Mouse (Mus musculus) intestine, embryonic 16.5 days (tissue): ENCODE measurements around the gene Ddx1. TPM values are rescaled to one million over a fixed set of nuclear protein-coding genes. Genes with fewer than 3 reads are reported as not detected.

Experiments
- ATAC-seq: fragments of 200-750 bp; cut with Nextera tagmentation; 2 replicates; pipeline ENCODE4 v1.8.0; 2017; ENCODE audit warnings: moderate TSS enrichment, moderate library complexity
- H3K27ac ChIP-seq: fragments of 300-500 bp; sonication (generic); 2 replicates; pipeline ENCODE4 v1.5.1; 2014; ENCODE audit warnings: mild to moderate bottlenecking, low read length
- H3K27me3 ChIP-seq: fragments of 300-500 bp; sonication (generic); replicated peaks from 2 replicates; pipeline ENCODE4 v1.6.1; 2014; ENCODE audit warnings: low read length, control low read depth, mixed read lengths; ENCODE audit not compliant: control insufficient read depth, insufficient read depth
- H3K36me3 ChIP-seq: fragments of 300-500 bp; sonication (generic); 2 replicates; pipeline ENCODE4 v1.6.1; 2014; ENCODE audit warnings: low read length, control low read depth; ENCODE audit not compliant: control insufficient read depth, insufficient read depth
- H3K4me1 ChIP-seq: fragments of 300-500 bp; sonication (generic); 2 replicates; pipeline ENCODE4 v1.6.1; 2014; ENCODE audit warnings: low read length, control low read depth, mixed read lengths; ENCODE audit not compliant: control insufficient read depth, insufficient read depth
- H3K4me2 ChIP-seq: fragments of 300-500 bp; sonication (generic); 2 replicates; pipeline ENCODE4 v1.6.1; 2014; ENCODE audit warnings: low read depth, low read length, control low read depth
- H3K4me3 ChIP-seq: fragments of 300-500 bp; sonication (generic); 2 replicates; pipeline ENCODE4 v1.5.1; 2014; ENCODE audit warnings: mild to moderate bottlenecking, low read length
- H3K9ac ChIP-seq: fragments of 300-500 bp; sonication (generic); 2 replicates; pipeline ENCODE4 v1.6.1; 2014; ENCODE audit warnings: low read depth, low read length
- H3K9me3 ChIP-seq: fragments of 300-500 bp; sonication (generic); 2 replicates; pipeline ENCODE4 v1.6.1; 2016; ENCODE audit warnings: low read length, control low read depth; ENCODE audit not compliant: control insufficient read depth
- WGBS: fragments of 180-500 bp; shearing (Covaris S2); extraction: QIAGEN DNeasy Blood & Tissue Kit; methylation state at CpG from one replicate; pipeline ENCODE4 v1.1.7; 2014; 5-methylcytosine and 5-hydroxymethylcytosine counted together
- polyA plus RNA-seq: library from polyadenylated mRNA; unstranded; fragments of >200 nt; fragmentation: Nextera tagmentation; extraction: Ambion mirVana; gene quantifications from 2 replicates; pipeline ENCODE4 v1.2.1, GENCODE M21; 2015

Gene Ddx1
- polyA plus RNA-seq, 1 experiment from 2014 or later: 123 TPM

DNA sequence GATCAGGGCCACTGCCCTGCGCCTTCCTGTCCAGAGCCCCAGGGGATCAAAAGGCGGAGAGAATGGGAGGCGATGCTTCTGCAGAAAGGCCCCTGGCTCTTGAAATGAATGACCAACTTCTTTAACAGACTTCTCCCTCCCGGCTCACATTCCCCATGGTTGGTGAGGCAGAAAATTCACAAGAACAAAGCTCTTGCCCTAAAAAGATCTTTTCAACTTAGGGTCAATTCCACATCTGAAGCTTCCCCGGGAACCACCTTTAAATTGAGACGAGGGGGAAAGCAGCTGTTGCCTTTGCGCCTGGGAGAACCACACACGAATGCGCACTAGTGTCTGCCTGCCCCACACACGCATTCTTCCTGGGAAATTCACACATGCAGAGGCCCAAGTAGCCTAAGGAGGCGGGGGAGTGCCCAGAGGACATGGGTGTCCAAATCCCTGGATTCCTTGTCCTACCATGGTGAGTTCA lies 40.0 kb downstream of the Ddx1 start:
- Histone ChIP-seq H3K27ac (no peak overlapping the region), H3K4me2 (no peak overlapping the region), H3K9me3 (no peaks in the 10 kb centered on the region; the same call in 1 of the 2 replicates), H3K4me1 (0 out of 2 replicates have a peak, but pooled peaks cover 6% of the 10 kb centered on the region), H3K9ac (no peak overlapping the region), H3K36me3 (no peaks in the 10 kb centered on the region), H3K27me3 (no peaks in the 10 kb centered on the region), H3K4me3 (no peak overlapping the region)
- 68% methylated on average over 11 of the region's 11 CpGs for WGBS
- ATAC-seq: no peak

DNA sequence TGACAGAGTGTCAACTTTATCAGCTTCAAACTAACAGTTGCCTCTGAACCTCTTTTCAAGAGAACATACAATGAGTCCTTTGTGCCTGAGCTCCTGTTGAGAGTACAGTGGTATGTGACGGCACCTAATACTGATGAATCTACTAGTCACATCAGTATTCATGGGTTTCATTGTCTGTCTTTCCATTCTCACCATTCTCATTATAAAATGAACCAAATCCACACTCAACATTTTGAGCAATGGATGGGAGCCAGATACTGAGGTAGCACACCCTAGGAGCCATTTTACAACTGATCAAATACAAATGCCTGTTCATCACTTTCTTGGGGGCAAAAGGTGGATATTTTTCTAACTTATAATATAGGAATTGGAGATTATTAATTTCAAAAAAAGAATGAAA lies 40.5 kb downstream of the Ddx1 start:
- ATAC-seq: no peak
- no peaks in the 10 kb centered on the region; the same call in 1 of the 2 replicates for H3K9me3 ChIP-seq
- no peak overlapping the region for H3K9ac ChIP-seq
- H3K36me3 ChIP-seq: no peaks in the 10 kb centered on the region
- H3K27ac ChIP-seq: no peak overlapping the region
- 88% methylated on average over 1 of the region's 1 CpGs for WGBS
- H3K4me3 ChIP-seq: no peak overlapping the region
- 0 out of 2 replicates have a peak, but pooled peaks cover 6% of the 10 kb centered on the region for H3K4me1 ChIP-seq
- H3K4me2 ChIP-seq: no peak overlapping the region
- no peaks in the 10 kb centered on the region for H3K27me3 ChIP-seq

DNA sequence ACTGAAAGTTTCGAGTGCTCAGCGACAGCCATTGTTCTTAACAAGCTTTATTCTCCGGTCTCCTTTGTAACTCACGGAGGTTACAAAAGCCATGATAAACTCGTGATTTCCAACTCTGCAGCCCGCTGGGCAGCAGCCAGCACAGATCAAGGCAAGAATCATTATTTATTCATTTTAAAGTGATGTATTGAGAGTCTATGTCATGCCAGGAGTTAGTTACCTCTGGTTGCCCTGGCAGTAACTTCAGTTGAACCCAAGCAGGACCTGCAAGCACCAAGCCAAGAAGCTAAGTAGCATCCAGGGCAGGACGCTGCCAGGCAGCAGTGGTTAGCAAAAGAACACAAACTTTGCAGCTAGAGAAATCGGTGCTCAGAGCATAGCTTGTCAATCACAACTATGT lies 41.9 kb downstream of the Ddx1 start:
- Histone ChIP-seq H3K27me3 (no peaks in the 10 kb centered on the region), H3K4me3 (no peak overlapping the region), H3K36me3 (no peaks in the 10 kb centered on the region), H3K9ac (no peak overlapping the region), H3K9me3 (no peaks in the 10 kb centered on the region; the same call in 1 of the 2 replicates), H3K27ac (no peak overlapping the region), H3K4me2 (no peak overlapping the region), H3K4me1 (peaks cover 4% of the 10 kb centered on the region; the same call in 1 of the 2 replicates)
- ATAC-seq: no peak
- 64% methylated on average over 8 of the region's 8 CpGs for WGBS

DNA sequence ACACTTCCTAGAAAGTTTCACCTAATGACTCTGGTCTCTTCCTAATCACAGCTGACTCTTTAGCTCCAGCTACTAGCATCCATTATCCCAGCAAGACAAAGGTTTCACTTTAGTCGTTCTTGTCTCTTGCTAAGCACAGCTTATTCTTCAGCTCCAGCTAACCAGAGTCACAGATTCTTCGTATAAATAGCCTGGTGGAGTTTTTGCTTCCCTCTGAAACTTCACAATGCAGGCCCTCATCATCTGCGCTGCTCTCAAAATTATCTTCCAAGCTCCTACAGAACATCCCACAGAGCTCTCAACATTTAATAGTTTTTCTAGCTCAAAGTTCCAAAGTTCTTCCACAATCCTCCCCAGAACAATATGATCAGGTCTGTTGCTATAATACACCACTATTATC lies 43.3 kb downstream of the Ddx1 start:
- Histone ChIP-seq H3K36me3 (no peaks in the 10 kb centered on the region), H3K4me2 (no peak overlapping the region), H3K27me3 (no peaks in the 10 kb centered on the region), H3K4me3 (no peak overlapping the region), H3K4me1 (no peaks in the 10 kb centered on the region; the same call in 1 of the 2 replicates), H3K9ac (no peak overlapping the region), H3K27ac (no peak overlapping the region), H3K9me3 (no peaks in the 10 kb centered on the region; the same call in 1 of the 2 replicates)
- 75% methylated on average over 3 of the region's 3 CpGs for WGBS
- no peak for ATAC-seq

DNA sequence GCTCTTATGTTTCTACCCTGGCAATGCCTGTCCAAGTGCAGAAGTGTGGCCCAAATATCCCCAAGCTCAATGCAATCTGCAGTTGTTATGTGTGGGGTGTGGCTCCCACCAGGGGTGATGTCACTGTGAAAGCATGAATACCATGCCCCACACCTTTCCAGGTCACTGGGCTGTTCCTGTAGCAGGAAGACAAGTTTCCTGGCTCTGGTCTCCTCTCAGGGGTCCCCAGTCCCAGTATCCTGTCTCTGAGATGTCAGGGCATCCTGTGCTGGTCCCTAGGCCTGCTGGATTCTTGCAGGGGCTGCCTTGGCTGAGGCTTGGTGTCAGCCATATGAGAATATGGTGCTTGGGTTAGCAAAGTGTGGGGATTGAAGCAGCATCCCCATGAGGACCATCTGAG lies 46.7 kb downstream of the Ddx1 start:
- ATAC-seq: 0 out of 2 replicates have a peak, but pooled peaks have one; percentile 36
- H3K4me2 ChIP-seq: no peak overlapping the region
- no peak overlapping the region for H3K9ac ChIP-seq
- no peaks in the 10 kb centered on the region; the same call in 1 of the 2 replicates for H3K9me3 ChIP-seq
- H3K27ac ChIP-seq: no peak overlapping the region
- no peak overlapping the region for H3K4me3 ChIP-seq
- no peaks in the 10 kb centered on the region for H3K27me3 ChIP-seq
- no peaks in the 10 kb centered on the region for H3K36me3 ChIP-seq
- peaks cover 3% of the 10 kb centered on the region; the same call in 1 of the 2 replicates for H3K4me1 ChIP-seq

DNA sequence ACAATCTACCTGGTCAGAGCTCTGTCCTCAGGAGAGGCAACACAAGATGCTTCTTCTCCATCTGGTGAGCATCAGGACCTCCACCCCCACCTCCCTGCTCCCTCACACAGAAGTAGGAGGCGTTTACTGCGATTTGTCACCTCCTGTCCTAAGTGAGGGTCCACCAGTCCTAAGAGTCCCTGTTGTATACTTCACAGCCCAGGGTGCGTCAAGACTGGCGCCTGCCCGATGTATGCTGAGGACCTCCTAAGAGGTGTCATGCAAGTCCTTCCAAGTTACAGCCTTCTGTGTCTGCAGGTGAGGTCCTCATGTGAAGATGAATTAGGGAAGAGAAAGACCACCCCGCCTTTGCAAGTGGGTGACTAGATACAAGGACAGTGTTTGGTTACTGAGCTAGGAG lies 48.4 kb downstream of the Ddx1 start:
- H3K9me3 ChIP-seq: no peaks in the 10 kb centered on the region; the same call in 1 of the 2 replicates
- no peak for ATAC-seq
- no peaks in the 10 kb centered on the region for H3K36me3 ChIP-seq
- peaks cover 3% of the 10 kb centered on the region; the same call in 1 of the 2 replicates for H3K4me1 ChIP-seq
- H3K27ac ChIP-seq: no peak overlapping the region
- H3K9ac ChIP-seq: no peak overlapping the region
- H3K4me3 ChIP-seq: no peak overlapping the region
- H3K27me3 ChIP-seq: no peaks in the 10 kb centered on the region; the same call in 1 of the 2 replicates
- WGBS: 79% methylated on average over 6 of the region's 6 CpGs
- no peak overlapping the region for H3K4me2 ChIP-seq

DNA sequence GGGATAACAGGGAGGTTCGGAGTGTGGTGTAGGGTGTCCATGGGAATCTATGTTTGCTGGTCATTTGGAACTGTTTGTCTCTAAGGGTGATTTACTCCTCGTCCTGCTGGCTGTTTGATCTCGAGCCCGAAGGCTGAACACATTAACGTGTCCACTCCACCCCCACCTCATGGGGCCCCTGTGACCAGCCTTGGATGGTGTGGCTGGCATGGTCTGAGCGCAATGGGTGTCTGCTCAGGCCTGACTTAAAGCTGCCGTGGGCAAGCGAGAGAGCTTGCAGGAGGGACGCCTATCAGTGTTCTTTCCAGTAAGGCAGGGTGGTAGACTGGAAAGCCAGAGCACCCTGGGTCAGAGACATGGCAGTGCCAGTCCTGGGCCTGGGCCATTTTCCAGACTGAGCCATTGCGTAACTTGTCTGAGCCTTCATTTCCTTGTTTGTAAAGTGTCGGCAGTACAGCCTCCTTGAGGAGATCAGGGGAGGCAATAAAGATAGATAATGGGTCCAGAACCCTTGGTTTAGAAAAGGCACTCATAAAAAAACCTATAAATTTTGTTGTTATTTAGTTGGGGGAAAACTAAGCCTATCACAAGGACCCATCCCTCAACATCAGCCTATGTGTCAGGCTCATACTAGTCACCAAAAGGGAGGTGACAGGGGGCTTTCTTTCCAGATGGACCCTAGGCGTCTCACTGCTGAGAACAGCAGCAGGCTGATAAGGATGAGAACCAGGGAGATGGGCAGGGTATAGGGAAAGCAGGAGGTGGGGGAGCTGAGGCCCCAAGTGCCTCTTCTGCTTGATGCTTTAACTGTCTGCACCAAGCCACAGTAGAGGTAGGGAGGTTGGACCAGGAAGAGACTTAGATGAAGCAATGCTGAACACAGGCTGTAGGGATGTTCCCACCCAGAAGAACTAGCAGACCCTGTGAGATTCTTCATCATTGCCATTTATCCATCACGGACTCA lies 49.4 kb downstream of the Ddx1 start:
- no peaks in the 10 kb centered on the region for H3K36me3 ChIP-seq
- 59% methylated on average over 13 of the region's 13 CpGs for WGBS
- peaks cover 3% of the 10 kb centered on the region; the same call in 1 of the 2 replicates for H3K4me1 ChIP-seq
- no peak overlapping the region for H3K4me2 ChIP-seq
- H3K27me3 ChIP-seq: no peaks in the 10 kb centered on the region; the same call in 1 of the 2 replicates
- H3K4me3 ChIP-seq: no peak overlapping the region
- no peak overlapping the region for H3K27ac ChIP-seq
- ATAC-seq: peak; percentile 87
- H3K9ac ChIP-seq: no peak overlapping the region
- H3K9me3 ChIP-seq: no peaks in the 10 kb centered on the region; the same call in 1 of the 2 replicates

DNA sequence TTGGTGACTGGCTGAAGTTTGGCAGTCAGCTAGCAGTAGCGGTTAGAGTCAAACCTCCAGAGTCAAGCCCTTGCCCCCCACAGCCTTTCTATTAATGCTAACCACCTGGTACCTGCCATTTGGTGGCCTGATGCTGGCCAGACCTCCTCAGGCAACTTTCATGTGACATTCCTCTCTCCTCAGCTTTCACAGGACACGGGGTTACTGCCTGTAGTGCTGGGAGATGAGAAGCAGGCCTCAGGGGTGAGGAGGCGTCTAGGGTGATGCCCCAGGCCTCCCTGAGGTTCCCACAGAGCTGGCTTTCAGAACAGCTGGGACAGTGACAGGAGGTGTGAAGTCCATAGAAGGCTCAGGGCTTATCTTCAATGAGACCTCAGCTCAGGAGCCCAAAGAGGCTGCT lies 50.9 kb downstream of the Ddx1 start:
- Histone ChIP-seq H3K4me3 (no peak overlapping the region), H3K4me2 (no peak overlapping the region), H3K27ac (no peak overlapping the region), H3K4me1 (peaks cover 3% of the 10 kb centered on the region; the same call in 1 of the 2 replicates), H3K27me3 (no peaks in the 10 kb centered on the region; the same call in 1 of the 2 replicates), H3K36me3 (no peaks in the 10 kb centered on the region), H3K9me3 (no peaks in the 10 kb centered on the region), H3K9ac (no peak overlapping the region)
- no peak for ATAC-seq
- WGBS: 72% methylated on average over 3 of the region's 3 CpGs

DNA sequence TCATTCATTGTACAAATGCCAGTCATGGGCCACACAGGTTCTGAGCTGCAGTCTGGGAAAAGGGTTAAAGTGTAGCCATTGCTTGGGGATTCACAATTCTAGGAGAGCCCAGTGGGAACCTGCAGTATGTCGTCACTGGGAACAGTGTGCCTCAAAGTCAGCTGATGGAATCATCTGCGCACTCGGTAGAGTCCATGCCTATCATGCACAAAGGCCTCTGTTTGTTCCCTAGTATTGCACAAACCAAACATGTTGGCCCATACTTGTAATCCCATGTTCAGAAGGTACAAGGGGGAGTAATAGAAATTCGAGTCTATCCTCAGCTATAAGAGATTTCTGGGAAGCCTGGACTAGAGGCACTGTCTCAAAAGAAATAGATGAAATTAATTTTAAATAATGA lies 52.9 kb downstream of the Ddx1 start:
- no peak overlapping the region for H3K4me3 ChIP-seq
- H3K27me3 ChIP-seq: no peaks in the 10 kb centered on the region; the same call in 1 of the 2 replicates
- 81% methylated on average over 4 of the region's 4 CpGs for WGBS
- H3K27ac ChIP-seq: no peak overlapping the region
- no peaks in the 10 kb centered on the region for H3K36me3 ChIP-seq
- no peak for ATAC-seq
- H3K9me3 ChIP-seq: no peaks in the 10 kb centered on the region
- no peak overlapping the region for H3K4me2 ChIP-seq
- no peak overlapping the region for H3K9ac ChIP-seq
- H3K4me1 ChIP-seq: 0 out of 2 replicates have a peak, but pooled peaks cover 3% of the 10 kb centered on the region
